Comparison of ENCODE assay signal across 8 mouse cellular contexts in the genomic region with DNA sequence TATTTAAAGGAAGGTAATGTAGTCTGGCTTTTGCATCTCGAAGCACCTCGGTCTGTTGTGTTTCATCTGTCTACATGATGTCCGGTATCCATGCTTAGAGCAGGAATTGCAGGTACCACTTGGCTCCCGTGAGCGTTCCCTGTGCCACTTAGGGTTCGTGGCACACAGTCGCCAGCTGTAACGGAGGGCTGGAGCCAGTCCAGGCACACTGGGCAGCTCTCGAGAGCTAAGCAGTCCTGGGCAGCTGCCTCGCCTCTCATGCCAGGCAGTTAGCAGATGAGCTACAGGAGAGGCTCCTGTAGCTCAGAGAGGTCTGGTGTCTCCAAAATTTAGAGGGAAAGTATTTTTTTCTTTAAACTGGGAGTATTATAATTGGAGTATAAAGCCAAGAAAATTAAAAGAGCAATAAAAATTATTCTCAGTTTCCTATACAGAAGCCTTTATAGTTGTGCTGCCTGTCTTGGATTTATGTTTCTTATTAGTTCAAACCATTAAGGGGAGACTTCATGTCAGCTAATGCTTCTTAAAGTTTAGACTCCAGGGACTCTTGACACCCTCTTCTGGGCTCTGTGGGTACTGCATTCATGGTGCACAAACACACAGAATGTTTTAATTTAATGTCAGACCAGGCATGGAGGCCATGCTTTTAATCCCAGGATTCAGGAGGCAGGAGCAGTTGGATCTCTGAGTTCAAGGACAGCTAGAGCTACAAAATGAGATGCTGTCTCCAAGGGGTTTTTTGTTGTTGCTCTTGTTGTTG. TPM values are rescaled to one million over a fixed set of nuclear protein-coding genes. Genes with fewer than 3 reads are reported as not detected.
DNase-seq lines count a peak whose midpoint lies in the region; ATAC-seq and TF ChIP-seq lines count a peak whose summit lies in the region.

No protein-coding gene starts in this region.

- H3K9ac ChIP-seq in kidney, postnatal 0 days (ENCODE audit: low read depth, low read length), result no peak overlapping the region
- no peak overlapping the region for H3K9ac ChIP-seq in kidney, embryonic 16.5 days (replicated peaks; ENCODE audit: low read length)
- H3K9ac ChIP-seq in hindbrain, postnatal 0 days (replicated peaks; ENCODE audit: low read length), result no peak overlapping the region

- peak; percentile 53 for DNase-seq in kidney, postnatal 0 days (ENCODE audit: low spot score)
- DNase-seq in CD8-positive naive resting alpha-beta T cell, adult 2 months (ENCODE audit: low read depth in 2 of 2, low spot score in 2 of 2), result peak; percentile 42 to 68
- DNase-seq in NIH3T3 (ENCODE audit: low read depth), result peak; percentile 77
- DNase-seq in hindbrain, postnatal 0 days (ENCODE audit: low spot score), result peak; percentile 63
- peak; percentile 48 for DNase-seq in skeletal muscle tissue, adult 2 months (ENCODE audit: low read depth, low spot score)
- no peak for DNase-seq in forebrain, embryonic 10.5 days (ENCODE audit: extremely low spot score, low spot score)
- DNase-seq in frontal cortex, postnatal 25 days (ENCODE audit: low spot score in 2 of 2), result no peak

- peak; percentile 65 for TF ChIP-seq CTCF in kidney, postnatal 0 days (IDR thresholded peaks at IDR 0.05; ENCODE audit: low read depth)
- peak; percentile 67 for TF ChIP-seq CTCF in hindbrain, postnatal 0 days (IDR thresholded peaks at IDR 0.05; ENCODE audit: low read depth)

- no peak for ATAC-seq in kidney, postnatal 0 days (replicated peaks; ENCODE audit: low FRiP score, low read depth)
- ATAC-seq in kidney, embryonic 16.5 days (ENCODE audit: low FRiP score, low TSS enrichment), result no peak
- no peak for ATAC-seq in hindbrain, postnatal 0 days

- no peak overlapping the region for H3K4me2 ChIP-seq in kidney, postnatal 0 days (ENCODE audit: low read length)
- no peak overlapping the region for H3K4me2 ChIP-seq in kidney, embryonic 16.5 days (replicated peaks; ENCODE audit: low read depth, low read length)
- H3K4me2 ChIP-seq in hindbrain, postnatal 0 days (ENCODE audit: low read depth, low read length), result no peak overlapping the region

- H3K4me1 ChIP-seq in kidney, postnatal 0 days (replicated peaks; ENCODE audit: insufficient read depth, low read length), result no peaks in the 10 kb centered on the region
- 0 out of 2 replicates have a peak, but pooled peaks cover 15% of the 10 kb centered on the region for H3K4me1 ChIP-seq in kidney, embryonic 16.5 days (ENCODE audit: insufficient read depth, low read length)
- no peaks in the 10 kb centered on the region for H3K4me1 ChIP-seq in hindbrain, postnatal 0 days (ENCODE audit: insufficient read depth, low read length)
- no peaks in the 10 kb centered on the region for H3K4me1 ChIP-seq in forebrain, embryonic 10.5 days

- no peak overlapping the region for H3K27ac ChIP-seq in kidney, postnatal 0 days
- no peak overlapping the region for H3K27ac ChIP-seq in kidney, embryonic 16.5 days (ENCODE audit: low read length)
- no peak overlapping the region for H3K27ac ChIP-seq in hindbrain, postnatal 0 days
- H3K27ac ChIP-seq in forebrain, embryonic 10.5 days, result no peak overlapping the region

- H3K27me3 ChIP-seq in kidney, postnatal 0 days (ENCODE audit: insufficient read depth, low read length), result no peaks in the 10 kb centered on the region
- no peaks in the 10 kb centered on the region for H3K27me3 ChIP-seq in kidney, embryonic 16.5 days (ENCODE audit: insufficient read depth, low read length)
- no peaks in the 10 kb centered on the region for H3K27me3 ChIP-seq in hindbrain, postnatal 0 days (ENCODE audit: insufficient read depth, low read length)
- H3K27me3 ChIP-seq in forebrain, embryonic 10.5 days (ENCODE audit: poor library complexity, severe bottlenecking), result no peaks in the 10 kb centered on the region

- no peak overlapping the region for H3K4me3 ChIP-seq in kidney, postnatal 0 days (replicated peaks; ENCODE audit: low read depth, low read length)
- H3K4me3 ChIP-seq in kidney, embryonic 16.5 days (ENCODE audit: low read length), result no peak overlapping the region
- H3K4me3 ChIP-seq in hindbrain, postnatal 0 days (ENCODE audit: low read length), result no peak overlapping the region
- H3K4me3 ChIP-seq in forebrain, embryonic 10.5 days, result no peak overlapping the region

- H3K9me3 ChIP-seq in kidney, postnatal 0 days (replicated peaks; ENCODE audit: low read length), result no peaks in the 10 kb centered on the region
- peaks cover 2% of the 10 kb centered on the region; the same call in 1 of the 2 replicates for H3K9me3 ChIP-seq in kidney, embryonic 16.5 days (ENCODE audit: low read length)
- no peaks in the 10 kb centered on the region for H3K9me3 ChIP-seq in hindbrain, postnatal 0 days (ENCODE audit: low read length)
- peaks cover 4% of the 10 kb centered on the region; the same call in 1 of the 2 replicates for H3K9me3 ChIP-seq in forebrain, embryonic 10.5 days

- peaks cover 58% of the 10 kb centered on the region; the same call in 1 of the 2 replicates for H3K36me3 ChIP-seq in kidney, postnatal 0 days (ENCODE audit: insufficient read depth, low read length)
- H3K36me3 ChIP-seq in kidney, embryonic 16.5 days (ENCODE audit: insufficient read depth, low read length), result peaks cover 59% of the 10 kb centered on the region
- peaks cover 54% of the 10 kb centered on the region for H3K36me3 ChIP-seq in hindbrain, postnatal 0 days (ENCODE audit: insufficient read depth, low read length)
- H3K36me3 ChIP-seq in forebrain, embryonic 10.5 days (replicated peaks), result peaks cover 100% of the 10 kb centered on the region

- WGBS in kidney, postnatal 0 days, result 96% methylated on average over 10 of the region's 10 CpGs
- WGBS in kidney, embryonic 16.5 days, result 96% methylated on average over 10 of the region's 10 CpGs
- WGBS in hindbrain, postnatal 0 days, result 60% methylated on average over 10 of the region's 10 CpGs
- WGBS in forebrain, embryonic 10.5 days, result 98% methylated on average over 10 of the region's 10 CpGs

RNA-seq across cellular contexts. Expression of gene Shisa8, which starts 24.0 kb away (rescaled TPM):
- polyA plus RNA-seq in kidney, postnatal 0 days (2015; fragmentation: Nextera tagmentation; extraction: Ambion mirVana), result 0.66 and 0.96 TPM in 2 replicates
- polyA plus RNA-seq in kidney, embryonic 16.5 days (2015; fragmentation: Nextera tagmentation; extraction: Ambion mirVana), result 0.41 and 0.62 TPM in 2 replicates
- total RNA-seq in hindbrain, postnatal 0 days (2014; rRNA removed), result 34.7 and 36.0 TPM in 2 replicates
- polyA plus RNA-seq in hindbrain, postnatal 0 days (2015; fragmentation: Nextera tagmentation; extraction: Ambion mirVana), result 7.5 and 9.2 TPM in 2 replicates
- 0.87 and 0.95 TPM in 2 replicates for polyA plus RNA-seq in forebrain, embryonic 10.5 days (2016; fragmentation: Nextera tagmentation; extraction: Ambion mirVana)

RNA-seq across cellular contexts. Expression of gene Tnfrsf13c, which starts 35.5 kb away (rescaled TPM):
- 0.09 TPM in 1 of 2 replicates, not detected in the other for polyA plus RNA-seq in kidney, postnatal 0 days (2015; fragmentation: Nextera tagmentation; extraction: Ambion mirVana)
- polyA plus RNA-seq in kidney, embryonic 16.5 days (2015; fragmentation: Nextera tagmentation; extraction: Ambion mirVana), result 0.15 TPM in 1 of 2 replicates, not detected in the other
- total RNA-seq in hindbrain, postnatal 0 days (2014; rRNA removed), result 0.29 and 5.6 TPM in 2 replicates
- polyA plus RNA-seq in hindbrain, postnatal 0 days (2015; fragmentation: Nextera tagmentation; extraction: Ambion mirVana), result 0.34 and 0.42 TPM in 2 replicates
- polyA plus RNA-seq in forebrain, embryonic 10.5 days (2016; fragmentation: Nextera tagmentation; extraction: Ambion mirVana), result 0.18 TPM in 1 of 2 replicates, not detected in the other

RNA-seq across cellular contexts. Expression of gene Srebf2, which starts 41.7 kb away (rescaled TPM):
- 89.0 and 98.5 TPM in 2 replicates for polyA plus RNA-seq in kidney, postnatal 0 days (2015; fragmentation: Nextera tagmentation; extraction: Ambion mirVana)
- 134 and 144 TPM in 2 replicates for polyA plus RNA-seq in kidney, embryonic 16.5 days (2015; fragmentation: Nextera tagmentation; extraction: Ambion mirVana)
- total RNA-seq in hindbrain, postnatal 0 days (2014; rRNA removed), result 256 and 266 TPM in 2 replicates
- 139 and 145 TPM in 2 replicates for polyA plus RNA-seq in hindbrain, postnatal 0 days (2015; fragmentation: Nextera tagmentation; extraction: Ambion mirVana)
- 207 and 227 TPM in 2 replicates for polyA plus RNA-seq in forebrain, embryonic 10.5 days (2016; fragmentation: Nextera tagmentation; extraction: Ambion mirVana)

RNA-seq across cellular contexts. Expression of gene Cenpm, which starts 55.9 kb away (rescaled TPM):
- polyA plus RNA-seq in kidney, postnatal 0 days (2015; fragmentation: Nextera tagmentation; extraction: Ambion mirVana), result 45.0 and 46.4 TPM in 2 replicates
- 65.9 and 71.2 TPM in 2 replicates for polyA plus RNA-seq in kidney, embryonic 16.5 days (2015; fragmentation: Nextera tagmentation; extraction: Ambion mirVana)
- 15.0 and 16.2 TPM in 2 replicates for total RNA-seq in hindbrain, postnatal 0 days (2014; rRNA removed)
- polyA plus RNA-seq in hindbrain, postnatal 0 days (2015; fragmentation: Nextera tagmentation; extraction: Ambion mirVana), result 23.0 and 27.6 TPM in 2 replicates
- 95.1 and 97.3 TPM in 2 replicates for polyA plus RNA-seq in forebrain, embryonic 10.5 days (2016; fragmentation: Nextera tagmentation; extraction: Ambion mirVana)

Comparison
In these comparisons a context has a peak if more than half of its experiments do, and no peak if none do; other contexts are left out.
1. DNase-seq: peak in kidney, postnatal 0 days (single experiment), CD8-positive naive resting alpha-beta T cell, adult 2 months (2 of 2), NIH3T3 (single experiment), hindbrain, postnatal 0 days (single experiment) and skeletal muscle tissue, adult 2 months (single experiment); none in forebrain, embryonic 10.5 days (single experiment) and frontal cortex, postnatal 25 days (0 of 2).